Mouse (Mus musculus) olfactory bulb, adult 2 months (tissue): ENCODE data around the gene Nars2.

Experiments used
- CTCF ChIP-seq: fragments of 200-500 bp; IDR thresholded peaks from 2 replicates; pipeline ENCODE4 v1.5.1; 2012; ENCODE audit warnings: low read depth, mild to moderate bottlenecking, low read length, moderate library complexity; ENCODE audit not compliant: insufficient read depth
- POLR2A ChIP-seq: fragments of 200-500 bp; IDR thresholded peaks from 2 replicates; pipeline ENCODE4 v1.6.1; 2012; ENCODE audit warnings: mild to moderate bottlenecking, low read depth, low read length, moderate library complexity; ENCODE audit not compliant: insufficient read depth

DNA sequence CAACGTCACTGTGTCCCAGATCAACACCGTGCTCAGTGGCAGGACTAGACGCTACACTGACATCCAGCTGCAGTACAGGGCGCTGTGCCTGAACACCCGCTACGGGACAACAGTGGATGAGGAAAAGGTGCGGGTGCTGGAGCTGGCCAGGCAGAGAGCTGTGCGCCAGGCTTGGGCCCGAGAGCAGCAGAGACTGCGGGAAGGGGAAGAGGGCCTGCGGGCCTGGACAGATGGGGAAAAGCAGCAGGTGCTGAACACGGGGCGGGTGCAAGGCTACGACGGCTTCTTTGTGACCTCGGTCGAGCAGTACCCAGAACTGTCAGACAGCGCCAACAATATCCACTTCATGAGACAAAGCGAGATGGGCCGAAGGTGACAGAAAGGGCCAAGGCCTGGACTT, 45.1 kb upstream of the Nars2 start:
- TF ChIP-seq CTCF: no peak
- TF ChIP-seq POLR2A: no peak
